Comparison of ENCODE assay signal across 10 mouse cellular contexts in the genomic region with DNA sequence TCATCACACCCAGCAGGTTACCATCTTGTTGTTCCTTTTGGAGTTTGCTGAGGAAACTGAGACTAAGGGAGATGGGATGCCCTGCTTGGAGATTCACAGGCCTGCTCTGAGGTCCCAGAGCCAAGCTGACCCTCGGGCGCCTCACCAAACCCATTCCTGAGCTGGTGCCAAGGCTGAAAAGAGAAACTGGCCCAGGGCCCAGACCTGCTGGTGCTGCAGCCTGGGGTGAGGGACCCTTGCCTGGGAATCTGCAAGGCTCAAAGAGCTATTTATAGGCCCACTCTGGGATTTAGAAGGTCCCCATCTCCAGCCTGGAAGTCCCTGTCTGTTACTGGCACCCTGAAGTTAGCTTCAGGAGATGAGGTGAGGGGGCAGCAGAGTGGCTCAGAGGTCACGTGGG. TPM values are rescaled to one million over a fixed set of nuclear protein-coding genes. Genes with fewer than 3 reads are reported as not detected.
DNase-seq lines count a peak whose midpoint lies in the region; ATAC-seq and TF ChIP-seq lines count a peak whose summit lies in the region.
"Had no signal": no experiment of that assay in that cellular context is flagged by ENCODE, and none has a peak within 500 bp of the region (broad histone marks: within the 10 kb centered on the region; RNA-seq: fewer than 3 reads in every experiment).

No protein-coding gene starts in this region.

- no peak for TF ChIP-seq CTCF in kidney, adult 2 months (conservative IDR thresholded peaks at IDR 0.05; ENCODE audit: insufficient read depth, insufficient read length, low read depth, low read length)
- no peak for TF ChIP-seq CTCF in olfactory bulb, adult 2 months (IDR thresholded peaks at IDR 0.05; ENCODE audit: insufficient read depth, low read depth, low read length)

- H3K4me3 ChIP-seq in kidney, adult 2 months (ENCODE audit: insufficient read depth, low read depth, low read length) = no peak overlapping the region
- H3K4me3 ChIP-seq in kidney, embryonic 15.5 days (replicated peaks) = no peak overlapping the region
- H3K4me3 ChIP-seq in hindbrain, embryonic 16.5 days (ENCODE audit: low read length) = no peak overlapping the region
- no peak overlapping the region for H3K4me3 ChIP-seq in olfactory bulb, adult 2 months (ENCODE audit: insufficient read depth, low read depth, low read length)
- H3K4me3 ChIP-seq: erythroblast, embryonic 14.5 days had no signal

- H3K27ac ChIP-seq in kidney, adult 2 months (ENCODE audit: insufficient read depth, low read depth, low read length) = no peak overlapping the region
- H3K27ac ChIP-seq in kidney, embryonic 15.5 days = no peak overlapping the region
- peak overlapping the region; percentile 68 for H3K27ac ChIP-seq in hindbrain, embryonic 16.5 days (ENCODE audit: low read depth, low read length)
- peak overlapping the region; percentile 84 for H3K27ac ChIP-seq in olfactory bulb, adult 2 months (ENCODE audit: insufficient read depth, low read depth, low read length)
- H3K27ac ChIP-seq: liver, embryonic 14.5 days had no signal

- TF ChIP-seq POLR2A in kidney, adult 2 months (IDR thresholded peaks at IDR 0.05; ENCODE audit: low read depth, low read length) = no peak
- no peak for TF ChIP-seq POLR2A in olfactory bulb, adult 2 months (IDR thresholded peaks at IDR 0.05; ENCODE audit: insufficient read depth, low read depth, low read length)

- H3K4me2 ChIP-seq in kidney, embryonic 15.5 days = no peak overlapping the region
- no peak overlapping the region for H3K4me2 ChIP-seq in hindbrain, embryonic 16.5 days (ENCODE audit: low read length)

- ATAC-seq in kidney, embryonic 15.5 days (replicated peaks; ENCODE audit: low FRiP score) = no peak
- ATAC-seq in hindbrain, embryonic 16.5 days = no peak

- H3K4me1 ChIP-seq in kidney, adult 2 months (ENCODE audit: control insufficient read depth, insufficient read depth, low read length) = peaks cover 9% of the 10 kb centered on the region; the same call in 1 of the 2 replicates
- H3K4me1 ChIP-seq in kidney, embryonic 15.5 days = peaks cover 22% of the 10 kb centered on the region
- H3K4me1 ChIP-seq in hindbrain, embryonic 16.5 days (ENCODE audit: control insufficient read depth, insufficient read depth, low read depth, low read length) = peaks cover 10% of the 10 kb centered on the region
- peaks cover 31% of the 10 kb centered on the region for H3K4me1 ChIP-seq in olfactory bulb, adult 2 months (ENCODE audit: control insufficient read depth, insufficient read depth, low read length)

- H3K27me3 ChIP-seq in kidney, adult 2 months (replicated peaks; ENCODE audit: control insufficient read depth, insufficient read depth, low read length) = no peaks in the 10 kb centered on the region
- H3K27me3 ChIP-seq in kidney, embryonic 15.5 days = peaks cover 14% of the 10 kb centered on the region
- H3K27me3 ChIP-seq in hindbrain, embryonic 16.5 days (replicated peaks; ENCODE audit: control insufficient read depth, insufficient read depth, low read length) = no peaks in the 10 kb centered on the region

- DNase-seq in kidney, adult 2 months = peak; percentile 64
- DNase-seq in adipocyte (ENCODE audit: low spot score) = peak; percentile 79
- peak; percentile 45 to 67 for DNase-seq in frontal cortex, postnatal 36 days (ENCODE audit: low spot score in 2 of 2)
- no peak for DNase-seq in embryo, embryonic 9.5 days (ENCODE audit: extremely low spot score)
- DNase-seq in spleen, postnatal 14 days (ENCODE audit: low spot score in 2 of 2) = no peak

- WGBS in kidney, adult 2 months = 56% methylated on average over 3 of the region's 3 CpGs
- 72% methylated on average over 3 of the region's 3 CpGs for WGBS in kidney, embryonic 15.5 days
- WGBS in hindbrain, embryonic 16.5 days = 51% methylated on average over 3 of the region's 3 CpGs
- WGBS in olfactory bulb, adult 2 months = 25% methylated on average over 3 of the region's 3 CpGs

- H3K9me3 ChIP-seq in kidney, embryonic 15.5 days (replicated peaks) = no peaks in the 10 kb centered on the region
- no peaks in the 10 kb centered on the region for H3K9me3 ChIP-seq in hindbrain, embryonic 16.5 days (ENCODE audit: control insufficient read depth, low read length)

- H3K36me3 ChIP-seq in kidney, adult 2 months (ENCODE audit: control insufficient read depth, insufficient read depth, low read length) = no peaks in the 10 kb centered on the region
- H3K36me3 ChIP-seq in kidney, embryonic 15.5 days = peaks cover 12% of the 10 kb centered on the region
- no peaks in the 10 kb centered on the region for H3K36me3 ChIP-seq in hindbrain, embryonic 16.5 days (ENCODE audit: control insufficient read depth, insufficient read depth, low read length)

- H3K9ac ChIP-seq in kidney, embryonic 15.5 days = no peak overlapping the region
- no peak overlapping the region for H3K9ac ChIP-seq in hindbrain, embryonic 16.5 days (ENCODE audit: low read depth, low read length)
- H3K9ac ChIP-seq: liver, embryonic 14.5 days had no signal

RNA-seq across cellular contexts. Expression of a gene that starts 2.7 kb away (rescaled TPM):
- polyA plus RNA-seq in kidney, adult 2 months (2012; rRNA removed) = 13.8 and 14.8 TPM in 2 replicates
- 31.4 and 34.8 TPM in 2 replicates for polyA plus RNA-seq in kidney, embryonic 15.5 days (2015; fragmentation: Nextera tagmentation; extraction: Ambion mirVana)
- polyA plus RNA-seq in hindbrain, embryonic 16.5 days (2015; fragmentation: Nextera tagmentation; extraction: Ambion mirVana) = 46.7 and 51.6 TPM in 2 replicates
- not detected in 2 replicates for polyA plus RNA-seq in olfactory bulb, adult 2 months (2012; ENCODE audit: insufficient read depth, insufficient read length, low replicate concordance, missing spikeins)

RNA-seq across cellular contexts. Expression of a gene that starts 7.8 kb away (rescaled TPM):
- polyA plus RNA-seq in kidney, adult 2 months (2012; rRNA removed) = 0.04 and 0.06 TPM in 2 replicates
- 0.32 and 0.64 TPM in 2 replicates for polyA plus RNA-seq in kidney, embryonic 15.5 days (2015; fragmentation: Nextera tagmentation; extraction: Ambion mirVana)
- polyA plus RNA-seq in hindbrain, embryonic 16.5 days (2015; fragmentation: Nextera tagmentation; extraction: Ambion mirVana) = 178 and 200 TPM in 2 replicates
- polyA plus RNA-seq in olfactory bulb, adult 2 months (2012; ENCODE audit: insufficient read depth, insufficient read length, low replicate concordance, missing spikeins) = 84.7 TPM in 1 of 2 replicates, not detected in the other
- polyA plus RNA-seq: erythroblast, embryonic 14.5 days had no signal

RNA-seq across cellular contexts. Expression of a gene that starts 10.5 kb away (rescaled TPM):
- 29.9 and 31.9 TPM in 2 replicates for polyA plus RNA-seq in kidney, adult 2 months (2012; rRNA removed)
- polyA plus RNA-seq in kidney, embryonic 15.5 days (2015; fragmentation: Nextera tagmentation; extraction: Ambion mirVana) = 18.3 and 22.7 TPM in 2 replicates
- 12.3 and 12.5 TPM in 2 replicates for polyA plus RNA-seq in hindbrain, embryonic 16.5 days (2015; fragmentation: Nextera tagmentation; extraction: Ambion mirVana)
- not detected in 2 replicates for polyA plus RNA-seq in olfactory bulb, adult 2 months (2012; ENCODE audit: insufficient read depth, insufficient read length, low replicate concordance, missing spikeins)

RNA-seq across cellular contexts. Expression of a gene that starts 10.9 kb away (rescaled TPM):
- polyA plus RNA-seq in kidney, adult 2 months (2012; rRNA removed) = 107 and 111 TPM in 2 replicates
- polyA plus RNA-seq in kidney, embryonic 15.5 days (2015; fragmentation: Nextera tagmentation; extraction: Ambion mirVana) = 45.0 and 47.8 TPM in 2 replicates
- 56.4 and 57.1 TPM in 2 replicates for polyA plus RNA-seq in hindbrain, embryonic 16.5 days (2015; fragmentation: Nextera tagmentation; extraction: Ambion mirVana)
- not detected in 2 replicates for polyA plus RNA-seq in olfactory bulb, adult 2 months (2012; ENCODE audit: insufficient read depth, insufficient read length, low replicate concordance, missing spikeins)

RNA-seq across cellular contexts. Expression of a gene that starts 11.1 kb away (rescaled TPM):
- polyA plus RNA-seq in kidney, adult 2 months (2012; rRNA removed) = 0.10 and 0.16 TPM in 2 replicates
- polyA plus RNA-seq in kidney, embryonic 15.5 days (2015; fragmentation: Nextera tagmentation; extraction: Ambion mirVana) = 0.17 and 0.29 TPM in 2 replicates
- 0.85 and 1.2 TPM in 2 replicates for polyA plus RNA-seq in hindbrain, embryonic 16.5 days (2015; fragmentation: Nextera tagmentation; extraction: Ambion mirVana)
- not detected in 2 replicates for polyA plus RNA-seq in olfactory bulb, adult 2 months (2012; ENCODE audit: insufficient read depth, insufficient read length, low replicate concordance, missing spikeins)

Comparison
In these comparisons a context has a peak if more than half of its experiments do, and no peak if none do; other contexts are left out.
1. DNase-seq: peak in kidney, adult 2 months (single experiment), adipocyte (single experiment) and frontal cortex, postnatal 36 days (2 of 2); none in embryo, embryonic 9.5 days (single experiment) and spleen, postnatal 14 days (0 of 2).
2. H3K27ac ChIP-seq: peak in hindbrain, embryonic 16.5 days (single experiment) and olfactory bulb, adult 2 months (single experiment); none in kidney, adult 2 months (single experiment) and kidney, embryonic 15.5 days (single experiment).
3. RNA of a gene that starts 7.8 kb away (polyA plus RNA-seq): 178 to 200 TPM in hindbrain, embryonic 16.5 days and 84.7 TPM in olfactory bulb, adult 2 months; 0.32 to 0.64 TPM in kidney, embryonic 15.5 days and 0.04 to 0.06 TPM in kidney, adult 2 months; every median in the first group is over 10 times any median in the second.